Mouse (Mus musculus): ENCODE results near the gene Zdhhc24.

Gene Zdhhc24

GRCm38 (mm10) chr19:4878405-4879323 lies at the start of gene Zdhhc24:
Gene Zdhhc24, plus strand, starts transcription at chr19:4878668.
- in situ Hi-C loops (cut with MboI, MseI) = loop anchor here (5.0 kb wide), 1 partner anchor 84 kb away; the partner anchor contains the start of gene Mrpl11

- in situ Hi-C loops (cut with MboI, MseI) = no loop called here
Observed at GRCm38 (mm10) chr19:4829156-4829555, 49.3 kb upstream of the Zdhhc24 start.

GRCm38 (mm10) chr19:4833977-4834376 lies 44.5 kb upstream of the Zdhhc24 start:
- in situ Hi-C loops (cut with MboI, MseI) = no loop called here

GRCm38 (mm10) chr19:4836096-4836495 lies 42.4 kb upstream of the Zdhhc24 start:
- in situ Hi-C loops (cut with MboI, MseI) = no loop called here

GRCm38 (mm10) chr19:4837049-4837448 lies 41.4 kb upstream of the Zdhhc24 start:
- in situ Hi-C loops (cut with MboI, MseI) = no loop called here

- in situ Hi-C loops (cut with MboI, MseI) = no loop called here
Observed at GRCm38 (mm10) chr19:4838526-4839140, 39.8 kb upstream of the Zdhhc24 start.

- in situ Hi-C loops (cut with MboI, MseI) = no loop called here
Observed at GRCm38 (mm10) chr19:4839149-4839548, 39.3 kb upstream of the Zdhhc24 start, which contains the start of the genes Ccs and Ccdc87. Gene Ccs, minus strand, starts transcription at chr19:4839332. Gene Ccdc87, plus strand, starts transcription at chr19:4839366.

- in situ Hi-C loops (cut with MboI, MseI) = no loop called here
Observed at GRCm38 (mm10) chr19:4840848-4841247, 37.6 kb upstream of the Zdhhc24 start.

GRCm38 (mm10) chr19:4842611-4843010 lies 35.9 kb upstream of the Zdhhc24 start:
- in situ Hi-C loops (cut with MboI, MseI) = no loop called here

- in situ Hi-C loops (cut with MboI, MseI) = no loop called here
Observed at GRCm38 (mm10) chr19:4845846-4846245, 32.6 kb upstream of the Zdhhc24 start.

- in situ Hi-C loops (cut with MboI, MseI) = no loop called here
Observed at GRCm38 (mm10) chr19:4847490-4847889, 31.0 kb upstream of the Zdhhc24 start.

- in situ Hi-C loops (cut with MboI, MseI) = no loop called here
Observed at GRCm38 (mm10) chr19:4849800-4850199, 28.7 kb upstream of the Zdhhc24 start.

- in situ Hi-C loops (cut with MboI, MseI) = no loop called here
Observed at GRCm38 (mm10) chr19:4850281-4850680, 28.2 kb upstream of the Zdhhc24 start.

- in situ Hi-C loops (cut with MboI, MseI) = no loop called here
Observed at GRCm38 (mm10) chr19:4854552-4855469, 23.7 kb upstream of the Zdhhc24 start, which contains the start of gene Ctsf. Gene Ctsf, plus strand, starts transcription at chr19:4855130.

GRCm38 (mm10) chr19:4855470-4855820 lies 23.0 kb upstream of the Zdhhc24 start:
- in situ Hi-C loops (cut with MboI, MseI) = no loop called here

- in situ Hi-C loops (cut with MboI, MseI) = no loop called here
Observed at GRCm38 (mm10) chr19:4855951-4856350, 22.5 kb upstream of the Zdhhc24 start.

- in situ Hi-C loops (cut with MboI, MseI) = no loop called here
Observed at GRCm38 (mm10) chr19:4859081-4859480, 19.4 kb upstream of the Zdhhc24 start.

GRCm38 (mm10) chr19:4863048-4863447 lies 15.4 kb upstream of the Zdhhc24 start:
- in situ Hi-C loops (cut with MboI, MseI) = no loop called here

- in situ Hi-C loops (cut with MboI, MseI) = no loop called here
Observed at GRCm38 (mm10) chr19:4865147-4865546, 13.3 kb upstream of the Zdhhc24 start.

- in situ Hi-C loops (cut with MboI, MseI) = loop anchor here (5.0 kb wide), 1 partner anchor 88 kb away; the partner anchor contains the start of gene Mrpl11
Observed at GRCm38 (mm10) chr19:4874613-4875012, 3.9 kb upstream of the Zdhhc24 start.

GRCm38 (mm10) chr19:4876241-4876640 lies 2.2 kb upstream of the Zdhhc24 start:
- in situ Hi-C loops (cut with MboI, MseI) = loop anchor here (5.0 kb wide), 1 partner anchor 86 kb away; the partner anchor contains the start of gene Mrpl11
